Mouse (Mus musculus) erythroblast, embryonic 14.5 days (primary cell): ENCODE data around the gene Nav3.

ENCODE experiments used
- GATA1 ChIP-seq: IDR thresholded peaks from 2 replicates; pipeline ENCODE4 v1.6.1; 2012; ENCODE audit warnings: low read length, inconsistent platforms, mixed read lengths
- TAL1 ChIP-seq: IDR thresholded peaks from 3 replicates; pipeline ENCODE4 v1.6.1; 2012; ENCODE audit warnings: low read length, inconsistent platforms, mixed read lengths

DNA sequence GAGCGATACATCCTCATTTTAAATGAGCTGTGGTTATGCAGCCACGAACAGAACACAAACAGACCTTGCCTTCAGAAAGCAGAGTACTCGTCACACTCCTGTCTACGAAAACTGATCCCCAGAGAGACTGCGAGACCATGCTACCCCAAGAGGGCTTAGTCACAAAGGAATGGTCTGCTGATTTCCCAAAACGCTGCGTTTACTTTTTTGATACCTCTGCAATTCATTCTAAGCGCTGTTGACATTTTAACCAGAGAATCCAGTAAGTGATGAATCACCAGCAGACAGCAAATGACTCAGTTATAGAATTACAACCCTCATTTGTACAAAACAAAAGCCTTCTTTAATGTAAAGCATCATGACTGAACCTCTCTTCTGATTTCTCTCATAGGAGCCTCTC, 28.8 kb upstream of the Nav3 start:
- TF ChIP-seq GATA1 = no peak
- no peak for TF ChIP-seq TAL1
